Mouse (Mus musculus): ENCODE measurements around the gene Lmtk3. TPM values are rescaled to one million over a fixed set of nuclear protein-coding genes. Genes with fewer than 3 reads are reported as not detected.
A peak's percentile ranks its signal among the peaks of the same experiment; 100 is the strongest.

The Lmtk3 gene
- polyA plus RNA-seq (2016; fragmentation: Nextera tagmentation; extraction: Ambion mirVana): 10.2 and 10.8 TPM in 2 replicates

GRCm38 (mm10) chr7:45783511-45784091, at the start of gene Lmtk3:
Lmtk3 (plus strand) TSS chr7:45783738.
- Histone ChIP-seq H3K4me3 (replicated peaks) (peak within 1 kb of the TSS; percentile 98), H3K9me3 (no peaks in the 10 kb centered on the region), H3K4me1 (peaks cover 41% of the 10 kb centered on the region), H3K27me3 (peaks cover 10% of the 10 kb centered on the region), H3K27ac (peak within 1 kb of the TSS; percentile 91), H3K36me3 (replicated peaks) (peaks cover 14% of the 10 kb centered on the region), H3K4me2 (peak within 1 kb of the TSS; percentile 85), H3K9ac (peak within 1 kb of the TSS; percentile 65)
- ATAC-seq (ENCODE audit: low FRiP score): peak; percentile 28
- WGBS: under 1% methylated on average over 38 of the region's 38 CpGs

GRCm38 (mm10) chr7:45739162-45739763, 44.3 kb upstream of the Lmtk3 start:
- ATAC-seq (ENCODE audit: low FRiP score): peak; percentile 77; the same call in 1 of the 2 replicates

GRCm38 (mm10) chr7:45739820-45740219, 43.7 kb upstream of the Lmtk3 start:
- H3K36me3 ChIP-seq (replicated peaks): no peaks in the 10 kb centered on the region
- H3K4me3 ChIP-seq (replicated peaks): no peak overlapping the region
- WGBS: 65% methylated on average over 10 of the region's 10 CpGs
- no peak for ATAC-seq (ENCODE audit: low FRiP score)
- no peak overlapping the region for H3K27ac ChIP-seq
- peaks cover 18% of the 10 kb centered on the region for H3K27me3 ChIP-seq
- no peak overlapping the region for H3K4me2 ChIP-seq
- H3K4me1 ChIP-seq: no peaks in the 10 kb centered on the region
- no peaks in the 10 kb centered on the region for H3K9me3 ChIP-seq
- H3K9ac ChIP-seq: no peak overlapping the region

More at GRCm38 (mm10) chr7:45739162-45739763, 44.3 kb upstream of the Lmtk3 start:
- no peaks in the 10 kb centered on the region for H3K4me1 ChIP-seq
- no peak overlapping the region for H3K9ac ChIP-seq
- peaks cover 18% of the 10 kb centered on the region for H3K27me3 ChIP-seq
- H3K4me3 ChIP-seq (replicated peaks): no peak overlapping the region
- 8% methylated on average over 9 of the region's 9 CpGs for WGBS
- H3K27ac ChIP-seq: no peak overlapping the region
- H3K36me3 ChIP-seq (replicated peaks): no peaks in the 10 kb centered on the region
- H3K4me2 ChIP-seq: no peak overlapping the region
- no peaks in the 10 kb centered on the region for H3K9me3 ChIP-seq

- no peak overlapping the region for H3K27ac ChIP-seq
- no peak overlapping the region for H3K4me3 ChIP-seq (replicated peaks)
Observed at GRCm38 (mm10) chr7:45741308-45741707, 42.2 kb upstream of the Lmtk3 start.

GRCm38 (mm10) chr7:45741777-45742176, 41.8 kb upstream of the Lmtk3 start:
- no peak overlapping the region for H3K4me3 ChIP-seq (replicated peaks)
- peaks cover 18% of the 10 kb centered on the region for H3K27me3 ChIP-seq
- H3K4me2 ChIP-seq: 0 out of 2 replicates have a peak overlapping the region, but pooled peaks have one; percentile 8
- ATAC-seq (ENCODE audit: low FRiP score): no peak
- H3K36me3 ChIP-seq (replicated peaks): no peaks in the 10 kb centered on the region
- no peaks in the 10 kb centered on the region for H3K4me1 ChIP-seq
- WGBS: 45% methylated on average over 11 of the region's 11 CpGs
- H3K9me3 ChIP-seq: 0 out of 2 replicates have a peak, but pooled peaks cover 3% of the 10 kb centered on the region
- no peak overlapping the region for H3K9ac ChIP-seq
- no peak overlapping the region for H3K27ac ChIP-seq

More at GRCm38 (mm10) chr7:45741308-45741707, 42.2 kb upstream of the Lmtk3 start:
- H3K4me2 ChIP-seq: no peak overlapping the region
- no peaks in the 10 kb centered on the region for H3K36me3 ChIP-seq (replicated peaks)
- H3K4me1 ChIP-seq: no peaks in the 10 kb centered on the region
- H3K9me3 ChIP-seq: no peaks in the 10 kb centered on the region
- H3K9ac ChIP-seq: no peak overlapping the region
- no peak for ATAC-seq (ENCODE audit: low FRiP score)
- WGBS: 84% methylated on average over 12 of the region's 12 CpGs
- peaks cover 18% of the 10 kb centered on the region for H3K27me3 ChIP-seq

GRCm38 (mm10) chr7:45742338-45742737, 41.2 kb upstream of the Lmtk3 start:
- Histone ChIP-seq H3K4me1 (no peaks in the 10 kb centered on the region), H3K9ac (no peak overlapping the region), H3K9me3 (0 out of 2 replicates have a peak, but pooled peaks cover 3% of the 10 kb centered on the region), H3K4me2 (peak overlapping the region; percentile 8; the same call in 1 of the 2 replicates), H3K27ac (no peak overlapping the region), H3K36me3 (replicated peaks) (no peaks in the 10 kb centered on the region), H3K4me3 (replicated peaks) (no peak overlapping the region), H3K27me3 (peaks cover 18% of the 10 kb centered on the region)
- 33% methylated on average over 19 of the region's 19 CpGs for WGBS
- ATAC-seq (ENCODE audit: low FRiP score): no peak

- no peak overlapping the region for H3K27ac ChIP-seq
- no peaks in the 10 kb centered on the region for H3K36me3 ChIP-seq (replicated peaks)
- 34% methylated on average over 2 of the region's 2 CpGs for WGBS
- H3K4me3 ChIP-seq (replicated peaks): no peak overlapping the region
- no peak overlapping the region for H3K4me2 ChIP-seq
- ATAC-seq (ENCODE audit: low FRiP score): no peak
- H3K9me3 ChIP-seq: 0 out of 2 replicates have a peak, but pooled peaks cover 3% of the 10 kb centered on the region
- peaks cover 18% of the 10 kb centered on the region for H3K27me3 ChIP-seq
- no peak overlapping the region for H3K9ac ChIP-seq
- H3K4me1 ChIP-seq: no peaks in the 10 kb centered on the region
Observed at GRCm38 (mm10) chr7:45744387-45744786, 39.2 kb upstream of the Lmtk3 start.

- H3K9ac ChIP-seq: no peak overlapping the region
- WGBS: 69% methylated on average over 6 of the region's 6 CpGs
- H3K36me3 ChIP-seq (replicated peaks): no peaks in the 10 kb centered on the region
- H3K27ac ChIP-seq: no peak overlapping the region
- H3K27me3 ChIP-seq: peaks cover 10% of the 10 kb centered on the region
- H3K9me3 ChIP-seq: 0 out of 2 replicates have a peak, but pooled peaks cover 3% of the 10 kb centered on the region
- no peak overlapping the region for H3K4me3 ChIP-seq (replicated peaks)
- ATAC-seq (ENCODE audit: low FRiP score): no peak
- H3K4me2 ChIP-seq: no peak overlapping the region
- H3K4me1 ChIP-seq: no peaks in the 10 kb centered on the region; the same call in 1 of the 2 replicates
Observed at GRCm38 (mm10) chr7:45746518-45746917, 37.0 kb upstream of the Lmtk3 start.

GRCm38 (mm10) chr7:45747450-45747849, 36.1 kb upstream of the Lmtk3 start:
- Histone ChIP-seq H3K4me1 (no peaks in the 10 kb centered on the region; the same call in 1 of the 2 replicates), H3K9ac (no peak overlapping the region), H3K27me3 (peaks cover 2% of the 10 kb centered on the region; the same call in 1 of the 2 replicates), H3K4me2 (no peak overlapping the region), H3K9me3 (0 out of 2 replicates have a peak, but pooled peaks cover 3% of the 10 kb centered on the region), H3K4me3 (replicated peaks) (no peak overlapping the region), H3K36me3 (replicated peaks) (no peaks in the 10 kb centered on the region), H3K27ac (no peak overlapping the region)
- WGBS: 89% methylated on average over 5 of the region's 5 CpGs
- ATAC-seq (ENCODE audit: low FRiP score): no peak

- H3K9me3 ChIP-seq: 0 out of 2 replicates have a peak, but pooled peaks cover 3% of the 10 kb centered on the region
- H3K27ac ChIP-seq: no peak overlapping the region
- H3K36me3 ChIP-seq (replicated peaks): no peaks in the 10 kb centered on the region
- H3K4me3 ChIP-seq (replicated peaks): no peak overlapping the region
- no peaks in the 10 kb centered on the region; the same call in 1 of the 2 replicates for H3K4me1 ChIP-seq
- no peak for ATAC-seq (ENCODE audit: low FRiP score)
- H3K27me3 ChIP-seq: 0 out of 2 replicates have a peak, but pooled peaks cover 3% of the 10 kb centered on the region
- H3K4me2 ChIP-seq: no peak overlapping the region
- 85% methylated on average over 7 of the region's 7 CpGs for WGBS
- no peak overlapping the region for H3K9ac ChIP-seq
Observed at GRCm38 (mm10) chr7:45748110-45748509, 35.4 kb upstream of the Lmtk3 start.

GRCm38 (mm10) chr7:45749401-45749800, 34.1 kb upstream of the Lmtk3 start:
- Histone ChIP-seq H3K36me3 (replicated peaks) (no peaks in the 10 kb centered on the region), H3K9me3 (0 out of 2 replicates have a peak, but pooled peaks cover 3% of the 10 kb centered on the region), H3K9ac (no peak overlapping the region), H3K27me3 (0 out of 2 replicates have a peak, but pooled peaks cover 3% of the 10 kb centered on the region), H3K4me1 (no peaks in the 10 kb centered on the region; the same call in 1 of the 2 replicates), H3K4me3 (replicated peaks) (no peak overlapping the region), H3K4me2 (0 out of 2 replicates have a peak overlapping the region, but pooled peaks have one; percentile 13), H3K27ac (no peak overlapping the region)
- 51% methylated on average over 10 of the region's 10 CpGs for WGBS
- ATAC-seq (ENCODE audit: low FRiP score): no peak

GRCm38 (mm10) chr7:45750162-45750561, 33.4 kb upstream of the Lmtk3 start:
- H3K27ac ChIP-seq: no peak overlapping the region
- ATAC-seq (ENCODE audit: low FRiP score): no peak
- H3K4me1 ChIP-seq: no peaks in the 10 kb centered on the region; the same call in 1 of the 2 replicates
- H3K27me3 ChIP-seq: 0 out of 2 replicates have a peak, but pooled peaks cover 3% of the 10 kb centered on the region
- WGBS: 85% methylated on average over 9 of the region's 9 CpGs
- H3K9me3 ChIP-seq: 0 out of 2 replicates have a peak, but pooled peaks cover 3% of the 10 kb centered on the region
- H3K4me3 ChIP-seq (replicated peaks): no peak overlapping the region
- H3K36me3 ChIP-seq (replicated peaks): no peaks in the 10 kb centered on the region
- H3K4me2 ChIP-seq: no peak overlapping the region
- H3K9ac ChIP-seq: no peak overlapping the region

Measured in forebrain, embryonic 12.5 days (tissue).